Mouse (Mus musculus) thymus, postnatal 36 days (tissue): ENCODE measurements around the gene Rnf213.
A peak's percentile ranks its signal among the peaks of the same experiment; 100 is the strongest.
"Not testable (repeated sequence)": the region's sequence is repeated elsewhere in the genome, so short reads cannot be mapped to it uniquely, and the experiment has no call there.

Experiments
- DNase-seq, 2 experiments: peaks; one replicate each; pipeline ENCODE4 v3.0.0; 2022; ENCODE audit warnings: mixed read lengths in 2 of 2

The Rnf213 gene

DNA sequence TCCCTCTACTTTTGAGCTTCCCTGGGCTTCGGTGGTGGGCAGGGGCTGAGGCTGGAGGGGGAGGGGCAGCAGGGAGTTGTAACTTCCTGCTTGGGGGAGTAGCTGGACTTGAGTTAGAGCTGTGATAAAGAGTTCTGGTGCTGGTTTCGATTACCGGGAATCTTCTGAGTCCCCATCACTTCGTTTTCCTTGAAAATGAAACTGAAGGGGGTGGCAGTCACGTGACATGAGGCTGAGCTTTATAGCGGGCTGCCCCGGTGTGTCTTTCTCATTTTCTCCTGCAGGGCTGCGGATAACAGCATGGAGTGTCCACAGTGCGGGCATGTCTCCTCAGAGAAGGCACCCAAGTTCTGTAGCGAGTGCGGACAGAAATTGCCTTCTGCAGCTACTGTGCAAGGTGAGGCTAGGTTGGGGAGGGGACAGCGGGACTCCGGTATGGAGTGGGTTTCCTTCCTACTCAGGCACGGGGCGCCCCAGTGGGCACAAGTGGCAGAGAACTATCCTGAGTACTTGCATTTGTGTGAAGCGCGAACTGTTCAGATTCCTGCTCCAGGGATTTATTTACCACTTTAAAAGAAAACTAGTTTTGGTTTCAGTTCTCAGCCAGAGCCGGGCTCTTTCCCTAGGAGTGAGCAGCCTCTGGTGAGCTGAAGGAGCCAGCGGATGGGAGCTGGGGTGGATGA, at the start of gene Rnf213:
Gene Rnf213 (plus strand): TSS at position 301 of the 683 bp plus-strand sequence.
- peak; percentile 67 to 72 for DNase-seq

DNA sequence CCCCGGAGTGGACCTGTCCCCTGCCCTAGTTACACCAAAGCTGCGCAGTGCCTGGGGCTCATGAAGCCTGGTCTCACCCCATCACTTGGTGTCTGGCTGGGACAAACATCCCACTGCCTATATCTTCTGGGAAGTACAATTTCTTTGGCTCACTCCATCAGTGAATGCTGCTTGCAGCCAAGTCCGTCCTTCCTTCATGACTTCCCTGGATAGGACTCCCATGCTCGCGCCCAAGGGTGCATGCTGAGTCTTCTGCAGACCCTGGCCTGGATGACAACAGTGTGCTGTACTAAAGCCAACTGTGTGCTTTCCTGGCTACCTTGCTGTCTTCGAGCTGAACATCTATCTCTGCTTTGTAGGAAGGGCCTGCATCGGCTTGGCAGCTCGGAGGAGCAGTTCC, 48.7 kb upstream of the Rnf213 start:
- DNase-seq, result no peak

GRCm38 (mm10) chr11:119344865-119345264, 48.0 kb upstream of the Rnf213 start:
- DNase-seq, result peak; percentile 16 to 28

GRCm38 (mm10) chr11:119347125-119347524, 45.8 kb upstream of the Rnf213 start:
- DNase-seq, result no peak

- no peak for DNase-seq
Observed at GRCm38 (mm10) chr11:119352113-119352512, 40.8 kb upstream of the Rnf213 start.

DNA sequence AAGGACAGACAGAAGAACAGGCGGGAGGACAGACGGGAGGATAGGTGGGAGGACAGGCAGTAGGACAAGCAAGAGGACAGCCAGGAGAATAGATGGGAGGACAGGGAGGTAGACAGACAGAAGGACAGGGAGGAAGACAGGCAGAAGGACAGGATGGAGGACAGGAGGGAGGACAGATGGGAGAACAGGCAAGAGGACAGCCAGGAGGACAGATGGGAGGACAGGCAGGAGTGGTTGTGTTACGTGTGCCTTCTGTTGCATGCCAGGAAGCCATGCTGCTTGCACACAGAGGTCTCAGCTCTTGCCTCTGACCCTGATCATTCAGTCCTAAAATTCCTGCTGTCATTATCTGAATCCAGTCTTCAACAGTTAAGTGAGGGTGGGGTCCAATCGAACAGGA, 39.0 kb upstream of the Rnf213 start:
- DNase-seq, result no peak

- DNase-seq, result peak; percentile 22 to 31
Observed at GRCm38 (mm10) chr11:119354798-119355442, 38.0 kb upstream of the Rnf213 start.

DNA sequence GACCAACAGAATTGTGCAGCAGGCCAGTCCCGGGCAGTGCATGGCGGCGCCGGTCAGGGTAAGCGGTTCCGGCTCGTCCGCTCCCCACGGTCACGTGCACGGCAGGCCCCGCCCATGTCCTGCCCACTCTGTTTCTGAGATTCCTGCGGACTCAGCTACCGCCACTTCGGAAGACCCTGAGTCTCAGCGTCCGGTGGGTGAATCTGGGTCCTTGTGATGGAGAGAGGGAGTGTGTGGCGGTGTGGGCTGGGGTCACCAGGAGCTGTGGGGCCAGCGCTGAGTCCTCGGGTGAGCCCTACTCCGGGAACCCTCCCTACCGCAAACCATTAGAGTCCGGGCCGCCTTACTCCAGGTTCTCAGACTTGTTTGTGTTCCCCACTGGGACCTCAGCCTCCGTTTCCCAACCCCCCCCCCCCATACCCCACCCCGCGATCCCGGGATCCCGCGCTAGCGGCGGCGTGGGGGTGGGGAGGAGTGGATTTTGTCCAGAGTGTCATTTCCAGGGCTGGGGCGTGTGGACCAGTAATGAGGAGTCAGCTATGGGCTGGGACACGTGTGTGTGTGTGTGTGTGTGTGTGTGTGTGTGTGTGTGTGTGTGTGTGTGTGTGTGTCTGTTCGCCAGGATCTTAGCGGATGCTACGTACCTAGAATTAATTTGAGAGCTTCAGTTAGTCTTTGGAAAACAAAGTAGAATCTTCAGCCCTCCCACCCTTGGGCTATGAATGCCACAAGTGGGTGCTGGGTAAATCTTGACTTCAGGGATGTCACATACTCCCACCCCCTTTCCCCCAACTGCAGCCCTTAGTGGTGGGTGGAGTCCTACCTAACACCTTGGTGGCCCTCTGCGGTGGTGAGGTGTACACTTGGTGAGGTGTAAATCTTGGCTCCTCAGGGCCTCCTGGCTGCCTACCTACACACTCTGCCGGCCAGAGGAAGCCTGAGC, 37.2 kb upstream of the Rnf213 start, which contains the start of the genes Sgsh and Slc26a11:
Gene Sgsh (minus strand): TSS at position 94 of the 943 bp plus-strand sequence.
Gene Slc26a11 (plus strand): TSS at position 115 of the 943 bp plus-strand sequence.
- DNase-seq, result peak; percentile 74 to 79

DNA sequence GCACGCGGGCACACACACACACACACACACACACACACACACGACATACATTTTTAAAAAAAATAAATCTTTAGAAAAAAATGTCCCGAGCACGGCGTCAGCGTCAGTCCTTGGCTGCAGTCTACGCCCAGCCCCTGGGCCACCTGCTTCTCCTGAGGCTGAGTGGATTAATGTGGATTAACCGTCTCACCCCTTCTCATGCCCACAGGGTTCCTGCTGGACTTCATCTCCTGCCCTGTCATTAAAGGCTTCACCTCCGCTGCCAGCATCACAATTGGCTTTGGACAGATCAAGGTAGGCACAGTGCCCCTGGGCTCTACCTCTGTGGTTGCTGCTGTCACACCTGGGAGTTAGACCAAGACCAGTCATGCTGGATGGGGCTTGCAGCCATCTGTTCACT, 33.8 kb upstream of the Rnf213 start:
- DNase-seq, result no peak

DNA sequence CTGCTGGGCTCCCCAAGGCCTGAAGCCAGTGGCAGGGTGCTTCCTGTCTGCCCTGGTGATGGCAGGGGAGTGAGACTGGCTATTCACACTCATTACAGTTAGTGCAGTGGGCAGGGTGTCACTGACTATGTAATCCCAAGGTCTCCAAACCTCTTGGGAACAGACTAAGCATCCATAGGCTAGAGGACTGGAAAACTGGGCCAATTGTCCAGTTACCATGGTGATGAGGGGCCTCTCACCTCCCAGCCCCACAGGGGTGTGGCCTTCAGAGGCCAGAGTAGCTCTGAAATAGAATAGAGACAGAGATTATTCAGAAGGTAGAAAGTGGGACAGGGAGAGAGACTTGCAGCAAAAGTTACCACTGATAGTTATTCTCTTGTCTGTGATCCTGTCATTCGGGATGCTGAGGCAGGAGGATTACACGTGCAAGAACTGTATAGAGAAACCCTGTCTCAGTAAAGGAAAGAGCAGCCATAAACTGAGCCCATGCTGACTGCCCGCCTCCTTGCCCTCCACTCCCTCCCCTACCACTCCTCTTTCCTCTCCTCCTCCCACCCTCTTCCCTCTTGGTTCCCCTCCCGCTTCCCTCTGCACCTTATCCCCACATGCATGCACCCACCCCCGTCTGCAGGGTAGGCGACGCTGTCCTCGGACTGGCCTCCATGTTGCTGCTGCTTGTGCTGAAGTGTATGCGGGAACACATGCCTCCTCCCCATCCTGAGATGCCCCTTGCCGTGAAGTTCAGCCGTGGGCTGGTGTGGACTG, 29.9 kb upstream of the Rnf213 start:
- no peak for DNase-seq

- DNase-seq, result peak; percentile 73 to 74
Observed at GRCm38 (mm10) chr11:119363534-119364145, 29.3 kb upstream of the Rnf213 start.

- no peak for DNase-seq
Observed at GRCm38 (mm10) chr11:119375425-119375824, 17.5 kb upstream of the Rnf213 start.

GRCm38 (mm10) chr11:119377326-119377725, 15.6 kb upstream of the Rnf213 start:
- DNase-seq, result no peak

- DNase-seq, result no peak
Observed at GRCm38 (mm10) chr11:119378551-119378950, 14.3 kb upstream of the Rnf213 start.

GRCm38 (mm10) chr11:119381631-119382337, 11.1 kb upstream of the Rnf213 start:
- DNase-seq, result no peak

DNA sequence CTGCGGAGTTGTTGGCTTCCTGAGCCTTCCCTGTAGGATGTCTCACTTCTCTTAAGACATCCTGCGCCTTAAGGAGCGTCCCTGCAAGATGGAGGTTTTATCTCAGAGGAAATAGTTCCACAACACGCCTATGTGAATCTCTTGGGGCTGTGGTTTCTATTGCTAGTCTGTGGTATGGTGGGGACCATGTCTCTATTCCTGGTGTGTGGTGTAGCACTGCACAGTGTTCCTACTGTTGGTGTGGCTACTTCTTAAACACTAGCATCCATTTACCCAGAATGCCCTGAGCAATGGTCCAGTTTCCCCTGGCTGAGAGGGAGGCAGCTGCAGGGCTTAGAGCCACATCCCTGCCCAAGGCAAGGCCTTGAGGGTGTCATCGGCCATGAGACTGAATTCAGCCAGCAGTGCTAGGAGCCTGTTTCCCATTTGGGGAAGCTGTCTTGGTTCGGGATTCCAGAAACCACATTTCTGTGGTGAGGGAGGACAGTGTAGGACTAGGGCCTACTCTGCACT, 10.5 kb upstream of the Rnf213 start:
- no peak for DNase-seq

GRCm38 (mm10) chr11:119384904-119385303, 8.0 kb upstream of the Rnf213 start:
- peak; percentile 67 to 75 for DNase-seq

GRCm38 (mm10) chr11:119386306-119386705, 6.6 kb upstream of the Rnf213 start:
- DNase-seq, result peak; percentile 26 to 48

GRCm38 (mm10) chr11:119387273-119387672, 5.6 kb upstream of the Rnf213 start:
- DNase-seq, result not testable (repeated sequence)

- peak; percentile 46 to 51 for DNase-seq
Observed at GRCm38 (mm10) chr11:119389851-119390270, 3.0 kb upstream of the Rnf213 start.
